Mouse (Mus musculus) c-Kit-negative CD71-positive TER-119-positive erythroid progenitor cells, embryonic 14.5 days (primary cell): ENCODE results near the gene Rps6kl1.

ENCODE experiments used
- DNase-seq: peaks from one replicate; pipeline ENCODE4 v3.0.0-alpha.2; 2013; ENCODE audit warnings: low read depth, low spot score

Rps6kl1 gene

GRCm38 (mm10) chr12:85151002-85151774 lies at the start of gene Rps6kl1:
Gene Rps6kl1 (minus strand): TSS chr12:85151264.
- no peak for DNase-seq

GRCm38 (mm10) chr12:85199954-85200353 lies 48.9 kb upstream of the Rps6kl1 start:
- no peak for DNase-seq

DNA sequence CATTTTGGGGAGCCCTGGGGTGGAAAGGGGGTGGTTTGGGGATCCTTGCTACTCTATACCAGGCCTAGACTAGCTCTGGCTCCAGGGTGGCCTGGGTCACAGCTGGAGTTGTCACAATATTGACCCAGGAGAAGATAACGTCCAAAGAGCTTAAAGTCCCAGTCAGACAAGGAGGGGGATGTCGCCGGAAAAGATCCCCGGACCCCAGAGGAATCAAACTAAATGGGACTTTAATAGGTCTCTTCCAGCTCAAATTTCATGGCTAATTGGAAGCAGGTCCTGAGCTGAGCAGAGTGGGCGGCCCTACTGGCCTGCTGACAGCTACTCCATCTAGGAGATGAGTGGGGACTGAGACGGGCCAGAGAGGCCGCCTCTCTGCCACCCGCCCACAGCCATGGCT lies 46.9 kb upstream of the Rps6kl1 start:
- no peak for DNase-seq

DNA sequence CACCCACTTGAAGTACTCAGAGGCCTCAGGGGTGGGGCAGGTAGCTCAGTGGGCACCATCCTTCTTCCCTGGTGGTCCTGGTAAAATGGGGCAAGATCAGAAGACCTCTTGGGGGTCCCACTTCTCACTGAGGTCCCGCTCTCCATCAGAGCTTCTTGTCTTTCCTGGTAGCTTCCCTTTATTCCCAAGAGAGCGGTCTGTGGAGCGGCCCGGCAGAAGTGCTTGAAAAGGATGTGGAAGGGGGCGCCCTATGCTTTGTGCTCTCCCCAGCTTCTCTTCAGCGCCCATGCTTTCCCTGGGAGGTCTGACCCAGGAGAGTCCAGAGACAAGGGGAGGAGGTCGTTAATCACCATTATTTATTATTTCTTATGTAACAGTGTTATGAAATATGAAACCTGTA lies 46.3 kb upstream of the Rps6kl1 start:
- no peak for DNase-seq

- no peak for DNase-seq
These were observed 45.1 kb upstream of the Rps6kl1 start for GRCm38 (mm10) chr12:85196191-85196590.

GRCm38 (mm10) chr12:85195086-85195485 lies 44.0 kb upstream of the Rps6kl1 start:
- DNase-seq: no peak

DNA sequence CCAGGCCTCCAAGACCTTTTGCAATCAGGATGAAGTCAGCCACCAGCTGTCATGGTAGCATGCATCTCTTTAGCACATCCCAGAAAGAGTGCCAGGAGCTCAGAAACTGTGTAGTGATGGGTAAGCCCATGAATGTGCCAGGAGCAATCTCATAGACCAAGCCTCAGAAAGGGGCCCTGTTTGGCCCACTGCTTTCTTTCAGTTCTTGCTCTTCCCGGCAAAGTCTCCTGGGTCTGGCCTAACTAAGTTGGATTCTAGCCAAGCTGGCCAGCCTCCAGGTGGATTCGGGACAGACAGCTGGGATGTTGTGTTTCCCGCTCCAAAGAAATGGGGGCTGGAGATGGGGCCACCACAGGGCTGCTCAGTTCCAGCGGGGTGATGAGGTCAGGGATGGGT lies 43.6 kb upstream of the Rps6kl1 start:
- no peak for DNase-seq

- DNase-seq: no peak
These were observed 43.0 kb upstream of the Rps6kl1 start for GRCm38 (mm10) chr12:85193923-85194622.

GRCm38 (mm10) chr12:85193146-85193545 lies 42.1 kb upstream of the Rps6kl1 start:
- DNase-seq: no peak

GRCm38 (mm10) chr12:85192461-85193108 lies 41.5 kb upstream of the Rps6kl1 start:
- DNase-seq: no peak

DNA sequence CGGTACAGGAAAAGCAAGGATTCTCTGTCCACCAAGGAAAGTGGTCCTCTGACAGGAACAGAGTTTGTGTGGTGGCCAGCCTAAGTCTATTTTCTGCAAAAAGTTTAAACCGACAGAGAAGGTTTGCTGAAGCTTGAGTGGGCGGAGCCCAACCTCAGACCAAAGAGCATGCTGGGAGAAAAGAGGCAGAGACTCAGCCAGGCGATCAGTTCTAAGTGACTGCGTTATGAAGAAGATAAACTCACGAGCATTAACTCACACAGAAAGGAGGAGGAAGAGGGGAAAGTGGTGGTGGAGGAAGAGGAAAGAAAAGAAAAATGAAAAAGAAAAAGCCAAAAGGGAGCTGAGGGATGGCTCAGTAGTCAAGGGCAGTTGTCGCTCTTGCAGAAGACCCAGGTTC lies 39.2 kb upstream of the Rps6kl1 start:
- no peak for DNase-seq

DNA sequence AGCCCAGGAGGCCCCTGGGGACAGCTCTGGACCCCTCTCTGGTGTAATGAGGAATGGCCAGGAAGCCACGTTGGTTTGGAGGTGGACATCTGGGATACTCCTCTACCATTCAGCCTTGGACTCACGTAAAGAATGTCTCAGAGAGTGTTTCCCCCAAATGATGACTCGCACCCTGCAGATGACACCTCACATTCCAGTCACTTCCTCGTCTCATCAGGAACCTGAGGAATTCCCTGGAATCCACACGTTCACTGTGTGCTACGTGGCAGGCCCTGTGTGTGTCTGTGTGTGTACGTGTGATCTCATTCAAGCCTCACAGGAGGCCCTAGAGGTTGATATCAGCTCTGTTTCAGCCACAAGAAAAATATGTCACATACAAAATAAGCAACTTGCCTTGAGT lies 35.3 kb upstream of the Rps6kl1 start:
- DNase-seq: no peak

GRCm38 (mm10) chr12:85185810-85186209 lies 34.7 kb upstream of the Rps6kl1 start:
- no peak for DNase-seq

DNA sequence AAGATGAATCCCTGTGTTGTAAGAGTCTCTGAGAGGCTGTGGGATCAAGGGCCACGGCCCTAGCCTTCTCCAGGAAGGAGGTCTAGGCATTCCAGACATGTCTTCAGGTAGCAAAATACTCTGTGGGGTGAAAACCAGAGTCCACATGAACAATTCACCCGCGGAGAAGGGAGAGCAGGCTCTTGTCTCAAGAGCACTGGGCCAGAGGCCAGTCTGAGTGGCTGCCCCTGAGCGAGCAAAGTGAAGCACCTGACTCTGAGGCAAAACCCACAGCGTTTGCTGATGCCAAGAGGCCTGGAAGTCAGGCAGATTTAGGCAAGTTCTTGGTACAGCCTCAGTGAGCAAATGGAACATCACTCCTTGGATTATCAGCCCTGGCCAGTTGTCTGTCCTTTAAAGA lies 33.1 kb upstream of the Rps6kl1 start:
- DNase-seq: no peak

DNA sequence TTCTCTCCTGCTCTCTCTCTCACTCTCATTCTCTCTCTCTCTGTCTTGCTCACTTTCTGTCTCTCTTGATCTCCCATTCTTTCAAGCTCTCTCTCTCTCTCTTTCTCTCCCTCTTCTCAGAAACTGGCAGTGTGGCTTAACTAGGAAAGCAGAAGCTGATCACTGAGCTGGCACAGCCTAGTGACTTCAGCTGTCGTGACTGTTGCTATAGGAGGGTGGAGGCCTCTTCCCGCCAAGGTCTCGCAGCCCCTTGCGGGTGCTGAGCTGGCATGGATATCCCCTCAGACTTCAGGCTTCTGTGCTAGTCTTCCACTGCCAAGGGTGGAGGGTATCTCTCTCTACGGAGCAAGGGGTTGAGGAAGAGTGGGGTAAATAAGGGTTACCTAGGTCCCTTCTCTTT lies 31.8 kb upstream of the Rps6kl1 start:
- DNase-seq: no peak

GRCm38 (mm10) chr12:85182345-85182643 lies 31.2 kb upstream of the Rps6kl1 start:
- DNase-seq: no peak

DNA sequence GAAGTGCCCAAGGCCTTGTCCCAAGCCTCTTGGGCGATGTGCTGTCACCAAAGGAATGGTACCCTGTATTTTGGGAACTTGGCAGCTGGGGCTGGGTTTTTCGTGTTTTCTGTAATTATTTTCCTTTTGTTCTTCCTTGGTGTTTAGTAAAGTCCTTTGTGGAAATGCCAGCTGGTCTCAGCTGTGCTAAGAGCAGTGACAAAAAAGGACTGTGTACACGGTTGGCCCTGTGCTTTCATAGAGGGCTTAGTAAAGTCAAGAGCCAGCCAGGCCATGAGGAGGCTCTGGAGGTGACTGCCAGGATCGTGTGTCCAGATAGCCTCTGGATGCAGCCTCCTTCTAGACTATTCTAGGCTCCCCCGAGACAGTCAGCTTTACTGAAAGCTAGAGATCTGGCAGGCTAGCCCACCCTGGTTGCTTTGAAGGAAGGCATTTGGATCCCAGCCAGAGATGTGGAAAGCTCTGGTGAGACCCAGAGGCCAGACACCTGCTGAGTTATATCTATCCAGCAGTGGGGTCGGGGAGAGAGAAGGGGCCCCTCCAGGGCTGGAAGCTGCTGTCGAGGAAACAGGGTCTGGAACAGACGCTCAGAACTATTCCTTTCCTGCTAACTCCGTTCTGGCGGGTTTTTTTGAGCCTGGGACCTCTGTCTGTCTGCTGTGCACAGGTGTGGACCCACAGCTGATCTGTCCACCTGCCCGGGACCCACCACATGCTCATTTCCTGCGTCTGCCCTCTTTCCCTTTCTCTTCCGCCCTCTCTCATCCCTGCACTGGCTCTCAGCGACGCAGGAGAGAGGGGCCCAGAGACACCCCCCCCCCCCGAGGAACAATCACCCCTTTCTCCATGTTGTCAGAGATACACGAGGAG lies 30.6 kb upstream of the Rps6kl1 start:
- DNase-seq: no peak

GRCm38 (mm10) chr12:85178294-85178693 lies 27.2 kb upstream of the Rps6kl1 start:
- no peak for DNase-seq

- DNase-seq: no peak
These were observed 26.7 kb upstream of the Rps6kl1 start, which contains the start of gene Pgf for GRCm38 (mm10) chr12:85177740-85178239. Gene Pgf (minus strand): TSS chr12:85177790.

GRCm38 (mm10) chr12:85176846-85177523 lies 25.9 kb upstream of the Rps6kl1 start:
- DNase-seq: no peak
